Mouse (Mus musculus) lung, adult 2 months (tissue): ENCODE measurements around the gene Decr2.

Experiments
- CTCF ChIP-seq: fragments of 200-500 bp; IDR thresholded peaks from 2 replicates; pipeline ENCODE4 v1.5.1; 2011; ENCODE audit warnings: mild to moderate bottlenecking, low read length, control low read depth; ENCODE audit not compliant: insufficient read depth
- POLR2A ChIP-seq: fragments of 200-500 bp; IDR thresholded peaks from 2 replicates; pipeline ENCODE4 v1.6.1; 2011; ENCODE audit warnings: low read depth, mild to moderate bottlenecking, control low read depth, low read length, borderline replicate concordance; ENCODE audit errors: extremely low read depth

- TF ChIP-seq POLR2A (peak; percentile 62; the same call in 1 of the 2 replicates), CTCF (peak; percentile 89)
Observed at GRCm38 (mm10) chr17:26089905-26090632, at the start of gene Decr2.
